Mouse (Mus musculus): ENCODE measurements at regions not wholly inside any gene's neighbourhood (a gene's known extent, or its start where the extent isn't known, plus 50 kb on each side); places are given as distances from the start of the nearest gene placed in this dataset.

GRCm38 (mm10) chr1:133482891-133483290 lies 58.7 kb upstream of the Sox13 start:
- TF ChIP-seq CTCF (IDR thresholded peaks at IDR 0.05; ENCODE audit: low read depth) (no peak), EP300 (IDR thresholded peaks at IDR 0.05; ENCODE audit: low read depth) (no peak)

Measured in liver, postnatal 0 days (tissue).